Mouse (Mus musculus): ENCODE data around the gene Olfr183. TPM values are rescaled to one million over a fixed set of nuclear protein-coding genes. Genes with fewer than 3 reads are reported as not detected.
"Not testable (repeated sequence)": the region's sequence is repeated elsewhere in the genome, so short reads cannot be mapped to it uniquely, and the experiment has no call there.

The Olfr183 gene
- polyA plus RNA-seq (2015; fragmentation: Nextera tagmentation; extraction: Ambion mirVana): not detected in 2 replicates

DNA sequence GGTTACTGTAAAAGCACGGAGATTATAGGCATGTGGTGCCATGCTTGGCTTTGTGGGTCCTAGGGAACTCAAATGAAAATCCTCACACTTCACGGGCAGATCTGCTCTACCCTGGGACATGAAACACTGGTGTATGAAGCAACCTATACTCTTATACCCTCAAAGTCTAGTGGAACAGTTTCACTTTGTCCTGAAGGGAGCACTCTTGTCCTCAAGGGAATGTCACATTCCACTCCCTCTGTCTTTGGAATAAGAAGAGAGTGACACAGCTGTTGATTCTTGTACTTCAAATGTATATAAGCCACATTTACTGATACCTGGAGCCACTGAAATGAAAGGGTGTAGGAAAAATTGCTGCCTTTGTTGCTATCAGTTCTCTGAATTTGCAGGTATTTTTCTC lies at the start of gene Olfr183:
Gene Olfr183, plus strand, starts transcription at position 301 of the 400 bp plus-strand sequence.
- Histone ChIP-seq H3K4me1 (no peaks in the 10 kb centered on the region), H3K9ac (no peak within 1 kb of the TSS), H3K4me2 (no peak within 1 kb of the TSS), H3K4me3 (no peak within 1 kb of the TSS), H3K36me3 (no peaks in the 10 kb centered on the region), H3K9me3 (no peaks in the 10 kb centered on the region), H3K27me3 (no peaks in the 10 kb centered on the region), H3K27ac (no peak within 1 kb of the TSS)
- no peak for ATAC-seq (ENCODE audit: borderline replicate concordance, extremely low read depth, low FRiP score, low TSS enrichment)
- WGBS: 61% methylated on average over 2 of the region's 2 CpGs

GRCm38 (mm10) chr16:59007146-59007545 lies 12.0 kb downstream of the Olfr183 start:
- Histone ChIP-seq H3K4me3 (no peak overlapping the region), H3K9ac (no peak overlapping the region), H3K4me2 (no peak overlapping the region), H3K27me3 (no peaks in the 10 kb centered on the region), H3K27ac (no peak overlapping the region), H3K4me1 (no peaks in the 10 kb centered on the region), H3K9me3 (no peaks in the 10 kb centered on the region), H3K36me3 (no peaks in the 10 kb centered on the region)
- ATAC-seq (ENCODE audit: borderline replicate concordance, extremely low read depth, low FRiP score, low TSS enrichment): no peak

DNA sequence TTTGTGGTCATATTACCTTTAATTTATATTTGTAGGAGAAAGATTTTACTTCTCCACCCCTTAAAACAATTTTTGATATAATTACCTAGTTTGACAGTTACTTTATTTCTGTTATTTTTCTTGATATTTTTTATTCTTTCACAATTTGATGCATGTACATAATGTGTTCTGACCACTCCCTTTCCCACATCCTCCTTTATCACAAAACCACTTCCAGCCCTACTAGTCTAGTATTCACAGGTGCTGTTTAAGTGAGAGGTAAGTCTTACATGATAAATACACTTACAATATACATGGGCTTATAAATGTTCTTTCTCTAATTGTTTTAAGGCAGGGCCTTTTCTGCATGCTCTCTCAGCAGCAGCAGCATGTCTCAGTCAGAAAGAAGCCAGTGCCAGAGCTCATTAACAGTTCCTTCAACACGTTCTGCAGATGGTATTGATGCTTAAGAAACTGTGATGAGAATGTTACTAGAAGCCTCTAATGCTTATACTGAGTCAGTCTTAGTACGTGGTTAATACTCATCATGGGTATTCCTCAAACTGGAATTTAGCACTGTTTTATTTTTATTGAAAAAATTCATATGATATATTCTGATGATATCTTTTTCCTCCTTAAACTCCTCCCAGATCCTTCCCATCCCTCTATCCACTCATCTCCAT lies 18.3 kb downstream of the Olfr183 start:
- Histone ChIP-seq H3K9ac (no peak overlapping the region), H3K4me1 (no peaks in the 10 kb centered on the region), H3K27ac (no peak overlapping the region), H3K9me3 (no peaks in the 10 kb centered on the region), H3K4me2 (no peak overlapping the region), H3K27me3 (no peaks in the 10 kb centered on the region), H3K36me3 (no peaks in the 10 kb centered on the region), H3K4me3 (no peak overlapping the region)
- ATAC-seq (ENCODE audit: borderline replicate concordance, extremely low read depth, low FRiP score, low TSS enrichment): no peak
- WGBS: 57% methylated on average over 2 of the region's 2 CpGs

DNA sequence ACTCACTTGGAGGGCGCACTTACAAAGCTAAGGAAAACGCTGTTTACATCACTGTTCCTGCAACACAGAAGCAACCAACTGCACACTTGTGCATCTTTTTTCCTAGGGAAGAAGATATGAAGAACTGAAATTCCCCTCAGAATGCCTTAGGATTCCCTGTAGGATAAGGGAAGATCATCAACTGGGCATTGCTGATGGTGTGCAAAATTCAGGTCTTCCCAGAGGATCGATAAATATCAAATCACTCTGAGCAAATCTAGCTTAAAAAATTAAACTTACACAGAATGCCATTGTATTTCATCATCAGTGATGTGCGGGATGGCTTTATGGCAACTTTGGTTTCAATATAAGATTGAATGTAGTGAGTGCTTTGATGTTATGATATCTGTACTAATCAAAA lies 35.0 kb downstream of the Olfr183 start, which contains the start of gene Olfr186:
Gene Olfr186, minus strand, starts transcription at position 101 of the 400 bp plus-strand sequence.
- no peak for ATAC-seq (ENCODE audit: borderline replicate concordance, extremely low read depth, low FRiP score, low TSS enrichment)
- Histone ChIP-seq H3K4me1 (no peaks in the 10 kb centered on the region), H3K27ac (no peak within 1 kb of the TSS), H3K9ac (no peak within 1 kb of the TSS), H3K4me3 (no peak within 1 kb of the TSS), H3K36me3 (no peaks in the 10 kb centered on the region), H3K4me2 (no peak within 1 kb of the TSS), H3K27me3 (no peaks in the 10 kb centered on the region), H3K9me3 (no peaks in the 10 kb centered on the region)
- 88% methylated on average over 4 of the region's 4 CpGs for WGBS

GRCm38 (mm10) chr16:59039710-59040109 lies 44.6 kb downstream of the Olfr183 start, which contains the start of gene Olfr187:
TSS of gene Olfr187 (minus strand) at chr16:59039767.
- no peak for ATAC-seq (ENCODE audit: borderline replicate concordance, extremely low read depth, low FRiP score, low TSS enrichment)
- Histone ChIP-seq H3K9me3 (no peaks in the 10 kb centered on the region), H3K4me1 (no peaks in the 10 kb centered on the region), H3K4me2 (no peak within 1 kb of the TSS), H3K36me3 (no peaks in the 10 kb centered on the region), H3K9ac (no peak within 1 kb of the TSS), H3K27ac (no peak within 1 kb of the TSS), H3K4me3 (no peak within 1 kb of the TSS), H3K27me3 (no peaks in the 10 kb centered on the region)
- WGBS: 53% methylated on average over 7 of the region's 7 CpGs

- H3K4me1 ChIP-seq: no peaks in the 10 kb centered on the region
- H3K4me3 ChIP-seq: no peak overlapping the region
- H3K4me2 ChIP-seq: no peak overlapping the region
- H3K27ac ChIP-seq: no peak overlapping the region
- H3K36me3 ChIP-seq: no peaks in the 10 kb centered on the region
- H3K9ac ChIP-seq: no peak overlapping the region
- H3K27me3 ChIP-seq: no peaks in the 10 kb centered on the region
- no peaks in the 10 kb centered on the region for H3K9me3 ChIP-seq
- no peak for ATAC-seq (ENCODE audit: borderline replicate concordance, extremely low read depth, low FRiP score, low TSS enrichment)
- WGBS: 79% methylated on average over 3 of the region's 3 CpGs
Measured at GRCm38 (mm10) chr16:59045835-59046234, 50.7 kb downstream of the Olfr183 start.

DNA sequence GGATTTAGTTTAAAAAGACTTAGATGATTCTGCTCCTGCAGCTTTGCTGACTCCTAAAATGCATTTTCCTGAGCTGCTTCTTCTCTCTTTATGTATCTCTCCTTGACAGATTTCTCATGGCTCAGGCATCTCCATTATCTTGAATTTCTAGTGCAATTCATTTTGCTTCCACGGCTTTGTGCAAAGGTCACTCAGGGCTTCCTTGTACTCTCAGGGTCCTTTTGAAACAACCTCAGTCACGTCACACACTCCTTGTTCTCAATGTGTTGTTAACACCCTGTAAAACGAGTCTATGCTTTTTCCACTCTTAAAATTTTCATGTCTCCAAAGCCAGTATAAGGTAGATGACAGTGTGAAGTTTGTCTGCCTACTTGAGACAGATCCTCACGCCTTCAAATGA lies 52.4 kb downstream of the Olfr183 start:
- WGBS: 41% methylated on average over 4 of the region's 4 CpGs
- no peak for ATAC-seq (ENCODE audit: borderline replicate concordance, extremely low read depth, low FRiP score, low TSS enrichment)
- H3K27me3 ChIP-seq: no peaks in the 10 kb centered on the region
- H3K36me3 ChIP-seq: no peaks in the 10 kb centered on the region
- no peaks in the 10 kb centered on the region for H3K9me3 ChIP-seq
- no peak overlapping the region for H3K4me2 ChIP-seq
- H3K27ac ChIP-seq: no peak overlapping the region
- no peak overlapping the region for H3K4me3 ChIP-seq
- H3K4me1 ChIP-seq: no peaks in the 10 kb centered on the region
- no peak overlapping the region for H3K9ac ChIP-seq

DNA sequence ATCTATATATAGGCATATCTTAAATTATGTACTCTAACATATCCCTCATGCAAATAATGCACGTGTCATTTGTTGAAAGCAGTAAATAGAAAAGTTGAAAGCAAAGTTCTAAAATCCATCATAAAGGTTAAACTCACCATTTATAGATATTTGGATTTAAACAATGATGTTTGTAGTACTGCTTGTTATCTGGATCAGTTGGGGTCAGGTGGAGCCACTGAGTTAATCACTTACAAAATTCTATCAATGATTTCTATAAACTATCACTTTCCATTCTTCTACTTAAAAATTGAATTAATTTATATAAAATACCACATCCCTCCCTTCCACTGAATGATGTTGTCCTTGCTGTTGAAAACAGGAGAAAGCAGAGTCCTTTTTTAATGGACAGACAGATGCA lies 53.7 kb downstream of the Olfr183 start:
- Histone ChIP-seq H3K9ac (no peak overlapping the region), H3K36me3 (no peaks in the 10 kb centered on the region), H3K9me3 (no peaks in the 10 kb centered on the region), H3K4me2 (no peak overlapping the region), H3K4me1 (no peaks in the 10 kb centered on the region), H3K27ac (no peak overlapping the region), H3K27me3 (no peaks in the 10 kb centered on the region), H3K4me3 (no peak overlapping the region)
- 74% methylated on average over 1 of the region's 1 CpGs for WGBS
- no peak for ATAC-seq (ENCODE audit: borderline replicate concordance, extremely low read depth, low FRiP score, low TSS enrichment)

DNA sequence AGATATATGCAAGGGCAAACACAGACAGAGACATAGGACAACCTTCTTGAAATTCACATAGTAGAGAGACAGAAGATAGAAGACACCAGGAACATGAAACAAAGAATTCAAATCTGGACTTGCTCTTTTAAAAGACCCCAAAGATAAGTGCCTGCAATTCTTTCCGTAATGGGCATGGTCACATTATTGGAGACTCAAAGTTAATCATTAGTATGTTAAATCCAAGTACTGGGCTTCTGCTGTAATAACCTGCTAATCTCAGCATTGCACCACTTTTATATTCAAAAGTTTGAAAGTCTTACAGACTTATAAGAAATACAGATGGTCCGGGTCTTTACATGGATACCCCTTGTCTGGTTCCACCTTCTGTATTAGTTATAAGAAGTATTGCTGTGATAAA lies 54.1 kb downstream of the Olfr183 start:
- ATAC-seq (ENCODE audit: borderline replicate concordance, extremely low read depth, low FRiP score, low TSS enrichment); H3K36me3 ChIP-seq; H3K4me3 ChIP-seq; H3K27me3 ChIP-seq; H3K4me2 ChIP-seq; H3K9ac ChIP-seq; H3K4me1 ChIP-seq; H3K27ac ChIP-seq; H3K9me3 ChIP-seq: not testable (repeated sequence)
- WGBS: 91% methylated on average over 2 of the region's 2 CpGs

Other genes with a start within 250 kb of the Olfr183 start
- gene Olfr172, start 232.2 kb upstream of the Olfr183 start, polyA plus RNA-seq (2015; fragmentation: Nextera tagmentation; extraction: Ambion mirVana): not detected in 2 replicates
- not detected in 2 replicates for gene Olfr173, start 195.1 kb upstream of the Olfr183 start, polyA plus RNA-seq (2015; fragmentation: Nextera tagmentation; extraction: Ambion mirVana)
- not detected in 2 replicates for gene Olfr175-ps1, start 168.6 kb upstream of the Olfr183 start, polyA plus RNA-seq (2015; fragmentation: Nextera tagmentation; extraction: Ambion mirVana)
- not detected in 2 replicates for gene Olfr177, start 120.6 kb upstream of the Olfr183 start, polyA plus RNA-seq (2015; fragmentation: Nextera tagmentation; extraction: Ambion mirVana)
- gene Olfr178, start 103.3 kb upstream of the Olfr183 start, polyA plus RNA-seq (2015; fragmentation: Nextera tagmentation; extraction: Ambion mirVana): not detected in 2 replicates
- gene Olfr181, start 66.6 kb upstream of the Olfr183 start, polyA plus RNA-seq (2015; fragmentation: Nextera tagmentation; extraction: Ambion mirVana): not detected in 2 replicates
- gene Olfr180, start 66.0 kb upstream of the Olfr183 start, polyA plus RNA-seq (2015; fragmentation: Nextera tagmentation; extraction: Ambion mirVana): not detected in 2 replicates
- not detected in 2 replicates for gene Olfr186, start 34.9 kb downstream of the Olfr183 start, polyA plus RNA-seq (2015; fragmentation: Nextera tagmentation; extraction: Ambion mirVana)
- not detected in 2 replicates for gene Olfr187, start 44.4 kb downstream of the Olfr183 start, polyA plus RNA-seq (2015; fragmentation: Nextera tagmentation; extraction: Ambion mirVana)
- not detected in 2 replicates for gene Olfr190, start 82.6 kb downstream of the Olfr183 start, polyA plus RNA-seq (2015; fragmentation: Nextera tagmentation; extraction: Ambion mirVana)
- gene Olfr191, start 94.5 kb downstream of the Olfr183 start, polyA plus RNA-seq (2015; fragmentation: Nextera tagmentation; extraction: Ambion mirVana): not detected in 2 replicates
- gene Olfr193, start 116.5 kb downstream of the Olfr183 start, polyA plus RNA-seq (2015; fragmentation: Nextera tagmentation; extraction: Ambion mirVana): not detected in 2 replicates
- not detected in 2 replicates for gene Olfr194, start 125.7 kb downstream of the Olfr183 start, polyA plus RNA-seq (2015; fragmentation: Nextera tagmentation; extraction: Ambion mirVana)
- gene Olfr195, start 151.7 kb downstream of the Olfr183 start, polyA plus RNA-seq (2015; fragmentation: Nextera tagmentation; extraction: Ambion mirVana): not detected in 2 replicates
- not detected in 2 replicates for gene Olfr196, start 175.1 kb downstream of the Olfr183 start, polyA plus RNA-seq (2015; fragmentation: Nextera tagmentation; extraction: Ambion mirVana)
- not detected in 2 replicates for gene Olfr198, start 208.2 kb downstream of the Olfr183 start, polyA plus RNA-seq (2015; fragmentation: Nextera tagmentation; extraction: Ambion mirVana)
- gene Olfr199, start 224.4 kb downstream of the Olfr183 start, polyA plus RNA-seq (2015; fragmentation: Nextera tagmentation; extraction: Ambion mirVana): not detected in 2 replicates